Mouse (Mus musculus) neutrophil, adult 59 days (primary cell): Measurements from ENCODE around the gene Nsun2. TPM values are rescaled to one million over a fixed set of nuclear protein-coding genes. Genes with fewer than 3 reads are reported as not detected.

Experiments used
- total RNA-seq, 2 experiments: library from RNA; stranded (reverse); gene quantifications; 1 replicate in 1 of 2; 2 replicates in 1 of 2; pipeline ENCODE4 v1.2.4; 2023

Nsun2 gene
- total RNA-seq: 10 to 100 TPM; 33.3 to 40.5 TPM

DNA sequence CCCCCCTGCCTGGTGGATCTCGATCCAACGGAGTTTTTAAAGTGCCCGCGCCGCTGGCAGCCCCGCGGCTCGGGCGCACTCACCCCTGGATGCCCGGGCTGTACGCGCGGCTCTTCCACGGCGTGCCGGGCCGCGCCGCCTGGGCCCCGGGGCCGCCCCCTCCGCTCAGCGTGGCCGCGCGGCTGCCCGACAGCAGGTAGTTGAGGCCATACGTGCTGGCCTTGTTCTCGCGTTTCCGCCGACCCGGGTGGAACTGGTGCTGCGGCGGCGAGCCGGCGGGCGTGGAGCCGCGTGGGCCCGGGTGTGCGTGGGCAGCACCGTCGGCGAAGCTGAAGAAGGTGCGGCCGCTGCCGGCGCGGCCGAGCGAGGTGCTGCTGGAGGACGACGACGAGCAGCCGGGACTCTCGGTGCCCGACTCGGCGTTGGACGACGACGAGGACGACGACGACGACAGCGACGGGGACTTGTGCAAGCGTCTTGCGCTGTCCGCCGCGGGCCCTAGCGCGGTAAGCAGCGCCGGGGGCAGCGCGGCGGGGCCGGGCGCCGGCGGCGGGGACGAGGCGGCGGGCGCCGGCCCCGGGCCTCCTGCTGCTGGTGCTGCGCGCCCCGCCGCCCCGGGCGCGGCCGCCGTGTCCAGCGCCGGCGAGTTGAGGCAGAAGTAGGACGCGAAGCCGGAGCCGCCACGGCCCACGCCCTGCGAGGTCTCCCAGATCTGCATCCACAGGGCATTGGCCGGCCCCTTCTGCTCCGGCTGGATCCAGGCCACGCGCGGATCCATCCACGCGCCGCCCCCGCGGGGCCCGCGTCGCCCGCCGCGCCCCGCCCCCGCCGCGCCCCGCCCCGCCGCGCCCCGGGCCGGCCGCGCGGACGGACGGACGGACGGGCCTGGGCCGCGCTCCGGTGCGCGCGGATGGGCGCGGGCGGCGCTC is at the start of gene Nsun2:
Nsun2 (plus strand) TSS at position 342 of the 929 bp plus-strand sequence.

GRCm38 (mm10) chr13:69534334-69534653 is 748 bp downstream of the Nsun2 start, which contains the start of gene Tent4a:
TSS of gene Tent4a (minus strand) at chr13:69534617.

GRCm38 (mm10) chr13:69611398-69612174 is 78.0 kb downstream of the Nsun2 start, which contains the start of gene Srd5a1:
TSS of gene Srd5a1 (minus strand) at chr13:69611442.

Other genes with a start within 250 kb of the Nsun2 start
- gene Tent4a, start 871 bp downstream of the Nsun2 start, total RNA-seq: 10 to 100 TPM; 11.7 to 12.1 TPM
- under 1 TPM; 0.77 to 0.84 TPM for gene Srd5a1, start 77.7 kb downstream of the Nsun2 start, total RNA-seq
- not detected for gene Ube2ql1, start 206.1 kb downstream of the Nsun2 start, total RNA-seq